Mouse (Mus musculus): Measurements from ENCODE around the gene Ash1l. TPM values are rescaled to one million over a fixed set of nuclear protein-coding genes. Genes with fewer than 3 reads are reported as not detected.
A peak's percentile ranks its signal among the peaks of the same experiment; 100 is the strongest.

Gene Ash1l
- total and polyA plus RNA-seq, 2 experiments from 2014 or later = 15.8 to 25.0 TPM

DNA sequence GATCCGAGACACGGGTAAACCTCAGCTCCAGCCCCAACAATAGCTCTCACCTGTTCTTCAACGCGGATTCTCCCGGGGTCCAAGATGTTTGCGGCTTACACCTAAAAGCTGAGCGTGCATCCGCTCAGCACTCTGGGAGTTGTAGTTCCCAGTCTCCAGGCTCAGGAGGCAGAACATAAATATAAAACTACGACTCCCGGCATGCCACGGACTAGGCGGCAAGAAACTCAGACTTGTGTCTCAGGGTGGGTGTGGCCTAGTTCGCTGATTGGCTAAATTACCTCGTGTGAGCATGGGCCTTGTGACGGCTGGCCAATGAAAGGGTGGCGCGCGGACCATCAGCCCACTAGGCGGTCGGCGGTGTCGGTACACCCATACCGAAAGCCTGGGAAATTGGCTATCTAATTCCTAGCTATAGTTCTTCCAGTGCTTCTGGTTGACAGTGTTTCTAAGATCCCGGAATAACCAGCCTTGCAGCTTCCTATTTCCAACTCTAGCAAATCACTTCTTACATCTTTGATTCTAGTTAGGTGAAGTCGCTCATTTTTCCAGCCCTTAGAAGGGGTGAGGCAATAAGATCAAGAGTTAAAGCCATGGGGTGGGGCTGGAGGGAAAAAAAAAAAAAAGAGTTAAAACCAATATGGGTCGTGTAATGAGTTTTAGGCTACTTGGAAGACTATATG is 151.5 kb downstream of the Ash1l start, which contains the start of gene Fdps:
Fdps (minus strand) TSS at position 148 of the 683 bp plus-strand sequence.
- Histone ChIP-seq H3K27ac (ENCODE audit: low read depth, low read length) (peak within 1 kb of the TSS; percentile 57), H3K27me3 (ENCODE audit: insufficient read depth, low read length) (no peaks in the 10 kb centered on the region), H3K9ac (replicated peaks; ENCODE audit: low read length, poor library complexity, severe bottlenecking) (peak within 1 kb of the TSS; percentile 52), H3K36me3 (ENCODE audit: insufficient read depth, low read length) (peaks cover 12% of the 10 kb centered on the region), H3K4me1 (ENCODE audit: insufficient read depth, low read length) (peaks cover 11% of the 10 kb centered on the region; the same call in 1 of the 2 replicates), H3K4me2 (ENCODE audit: low read depth, low read length, poor library complexity, severe bottlenecking) (peak within 1 kb of the TSS; percentile 88), H3K4me3 (ENCODE audit: low read depth, low read length) (peak within 1 kb of the TSS; percentile 60), H3K9me3 (ENCODE audit: low read length) (no peaks in the 10 kb centered on the region)
- ATAC-seq (ENCODE audit: low FRiP score) (peak; percentile 99), DNase-seq (ENCODE audit: low spot score) (peak; percentile 100)
- peak; percentile 55 for TF ChIP-seq CTCF (IDR thresholded peaks at IDR 0.05)
- WGBS = under 1% methylated on average over 26 of the region's 26 CpGs

- H3K4me3 ChIP-seq (ENCODE audit: low read depth, low read length) = peak overlapping the region; percentile 60; the same call in 1 of the 2 replicates
- H3K4me1 ChIP-seq (ENCODE audit: insufficient read depth, low read length) = peaks cover 11% of the 10 kb centered on the region; the same call in 1 of the 2 replicates
- ATAC-seq (ENCODE audit: low FRiP score) (no peak), DNase-seq (ENCODE audit: low spot score) (no peak)
- no peak overlapping the region for H3K9ac ChIP-seq (replicated peaks; ENCODE audit: low read length, poor library complexity, severe bottlenecking)
- no peaks in the 10 kb centered on the region for H3K27me3 ChIP-seq (ENCODE audit: insufficient read depth, low read length)
- peak overlapping the region; percentile 50 for H3K4me2 ChIP-seq (ENCODE audit: low read depth, low read length, poor library complexity, severe bottlenecking)
- no peaks in the 10 kb centered on the region for H3K9me3 ChIP-seq (ENCODE audit: low read length)
- TF ChIP-seq CTCF (IDR thresholded peaks at IDR 0.05) = no peak
- 70% methylated on average over 12 of the region's 12 CpGs for WGBS
- H3K27ac ChIP-seq (ENCODE audit: low read depth, low read length) = 0 out of 2 replicates have a peak overlapping the region, but pooled peaks have one; percentile 32
- peaks cover 10% of the 10 kb centered on the region for H3K36me3 ChIP-seq (ENCODE audit: insufficient read depth, low read length)
Observed at GRCm38 (mm10) chr3:89102495-89103290, 152.3 kb downstream of the Ash1l start.

GRCm38 (mm10) chr3:89103291-89103595 is 152.8 kb downstream of the Ash1l start:
- Histone ChIP-seq H3K4me3 (ENCODE audit: low read depth, low read length) (no peak overlapping the region), H3K4me2 (ENCODE audit: low read depth, low read length, poor library complexity, severe bottlenecking) (no peak overlapping the region), H3K4me1 (ENCODE audit: insufficient read depth, low read length) (peaks cover 11% of the 10 kb centered on the region; the same call in 1 of the 2 replicates), H3K36me3 (ENCODE audit: insufficient read depth, low read length) (peaks cover 4% of the 10 kb centered on the region), H3K9ac (replicated peaks; ENCODE audit: low read length, poor library complexity, severe bottlenecking) (no peak overlapping the region), H3K27ac (ENCODE audit: low read depth, low read length) (no peak overlapping the region), H3K9me3 (ENCODE audit: low read length) (no peaks in the 10 kb centered on the region), H3K27me3 (ENCODE audit: insufficient read depth, low read length) (no peaks in the 10 kb centered on the region)
- ATAC-seq (ENCODE audit: low FRiP score) = no peak
- WGBS = 71% methylated on average over 4 of the region's 4 CpGs
- no peak for DNase-seq (ENCODE audit: low spot score)
- TF ChIP-seq CTCF (IDR thresholded peaks at IDR 0.05) = no peak

- no peaks in the 10 kb centered on the region for H3K27me3 ChIP-seq (ENCODE audit: insufficient read depth, low read length)
- no peak overlapping the region for H3K4me3 ChIP-seq (ENCODE audit: low read depth, low read length)
- H3K36me3 ChIP-seq (ENCODE audit: insufficient read depth, low read length) = no peaks in the 10 kb centered on the region
- no peak for TF ChIP-seq CTCF (IDR thresholded peaks at IDR 0.05)
- no peak overlapping the region for H3K4me2 ChIP-seq (ENCODE audit: low read depth, low read length, poor library complexity, severe bottlenecking)
- no peaks in the 10 kb centered on the region for H3K4me1 ChIP-seq (ENCODE audit: insufficient read depth, low read length)
- no peak for DNase-seq (ENCODE audit: low spot score)
- H3K9ac ChIP-seq (replicated peaks; ENCODE audit: low read length, poor library complexity, severe bottlenecking) = no peak overlapping the region
- no peak overlapping the region for H3K27ac ChIP-seq (ENCODE audit: low read depth, low read length)
- ATAC-seq (ENCODE audit: low FRiP score) = no peak
- H3K9me3 ChIP-seq (ENCODE audit: low read length) = no peaks in the 10 kb centered on the region
Observed at GRCm38 (mm10) chr3:89106881-89107280, 156.5 kb downstream of the Ash1l start.

DNA sequence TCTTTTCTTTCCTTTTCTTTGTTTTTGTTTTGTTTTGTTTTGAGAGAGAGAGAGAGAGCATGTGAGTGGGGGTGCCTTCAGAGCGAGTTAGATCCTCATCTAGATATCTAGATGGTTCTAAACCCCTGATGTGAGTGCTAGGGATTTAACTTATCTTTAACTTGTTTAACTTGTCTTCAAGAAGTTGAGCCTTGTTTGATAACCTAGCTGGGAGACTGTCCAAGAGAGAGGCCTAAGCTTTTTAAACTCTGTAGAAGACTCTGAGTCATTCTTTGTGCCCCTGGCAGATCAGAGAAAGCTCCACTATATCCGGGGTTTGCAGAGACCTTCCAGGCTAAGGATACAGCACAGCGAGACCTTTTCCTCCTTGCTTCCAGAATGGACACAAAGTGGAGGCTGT is 157.1 kb downstream of the Ash1l start:
- no peaks in the 10 kb centered on the region for H3K36me3 ChIP-seq (ENCODE audit: insufficient read depth, low read length)
- H3K4me3 ChIP-seq (ENCODE audit: low read depth, low read length) = no peak overlapping the region
- ATAC-seq (ENCODE audit: low FRiP score) (no peak), DNase-seq (ENCODE audit: low spot score) (no peak)
- no peaks in the 10 kb centered on the region for H3K9me3 ChIP-seq (ENCODE audit: low read length)
- no peaks in the 10 kb centered on the region for H3K27me3 ChIP-seq (ENCODE audit: insufficient read depth, low read length)
- 68% methylated on average over 3 of the region's 3 CpGs for WGBS
- H3K27ac ChIP-seq (ENCODE audit: low read depth, low read length) = no peak overlapping the region
- no peaks in the 10 kb centered on the region for H3K4me1 ChIP-seq (ENCODE audit: insufficient read depth, low read length)
- no peak overlapping the region for H3K9ac ChIP-seq (replicated peaks; ENCODE audit: low read length, poor library complexity, severe bottlenecking)
- no peak for TF ChIP-seq CTCF (IDR thresholded peaks at IDR 0.05)
- H3K4me2 ChIP-seq (ENCODE audit: low read depth, low read length, poor library complexity, severe bottlenecking) = no peak overlapping the region

DNA sequence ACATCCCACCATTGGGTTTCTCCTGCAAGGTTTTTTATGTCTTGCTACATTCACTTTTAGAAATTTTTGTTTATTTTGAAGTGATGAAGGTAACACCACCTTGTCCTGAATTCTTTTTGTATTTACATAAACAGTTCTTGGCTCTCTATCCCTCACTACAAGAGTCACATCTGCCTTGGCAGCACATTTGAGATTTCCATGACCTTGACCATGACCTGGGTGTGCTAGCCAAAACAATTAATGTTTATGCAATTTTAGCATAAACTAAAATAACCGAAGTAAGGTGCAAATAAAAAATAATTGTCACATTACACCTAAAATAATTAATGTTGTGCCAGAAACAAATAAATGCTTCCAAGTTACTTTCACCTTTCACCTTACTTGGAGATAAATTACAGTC is 157.7 kb downstream of the Ash1l start:
- WGBS = 74% methylated on average over 1 of the region's 1 CpGs
- H3K9me3 ChIP-seq (ENCODE audit: low read length) = no peaks in the 10 kb centered on the region
- TF ChIP-seq CTCF (IDR thresholded peaks at IDR 0.05) = no peak

More for the DNA sequence above, 157.7 kb downstream of the Ash1l start:
- no peaks in the 10 kb centered on the region for H3K4me1 ChIP-seq (ENCODE audit: insufficient read depth, low read length)
- ATAC-seq (ENCODE audit: low FRiP score) (no peak), DNase-seq (ENCODE audit: low spot score) (no peak)
- H3K27ac ChIP-seq (ENCODE audit: low read depth, low read length) = no peak overlapping the region
- H3K27me3 ChIP-seq (ENCODE audit: insufficient read depth, low read length) = no peaks in the 10 kb centered on the region
- H3K4me2 ChIP-seq (ENCODE audit: low read depth, low read length, poor library complexity, severe bottlenecking) = no peak overlapping the region
- H3K36me3 ChIP-seq (ENCODE audit: insufficient read depth, low read length) = no peaks in the 10 kb centered on the region
- H3K9ac ChIP-seq (replicated peaks; ENCODE audit: low read length, poor library complexity, severe bottlenecking) = no peak overlapping the region
- no peak overlapping the region for H3K4me3 ChIP-seq (ENCODE audit: low read depth, low read length)

All from midbrain, postnatal 0 days (tissue).